Mouse (Mus musculus) cerebellum, adult 9-10 months (tissue): Measurements from ENCODE around the gene Jup.
"Not testable (repeated sequence)": the region's sequence is repeated elsewhere in the genome, so short reads cannot be mapped to it uniquely, and the experiment has no call there.

Source experiments
- DNase-seq: peaks from one replicate; pipeline ENCODE4 v3.0.0; 2022

Gene Jup

DNA sequence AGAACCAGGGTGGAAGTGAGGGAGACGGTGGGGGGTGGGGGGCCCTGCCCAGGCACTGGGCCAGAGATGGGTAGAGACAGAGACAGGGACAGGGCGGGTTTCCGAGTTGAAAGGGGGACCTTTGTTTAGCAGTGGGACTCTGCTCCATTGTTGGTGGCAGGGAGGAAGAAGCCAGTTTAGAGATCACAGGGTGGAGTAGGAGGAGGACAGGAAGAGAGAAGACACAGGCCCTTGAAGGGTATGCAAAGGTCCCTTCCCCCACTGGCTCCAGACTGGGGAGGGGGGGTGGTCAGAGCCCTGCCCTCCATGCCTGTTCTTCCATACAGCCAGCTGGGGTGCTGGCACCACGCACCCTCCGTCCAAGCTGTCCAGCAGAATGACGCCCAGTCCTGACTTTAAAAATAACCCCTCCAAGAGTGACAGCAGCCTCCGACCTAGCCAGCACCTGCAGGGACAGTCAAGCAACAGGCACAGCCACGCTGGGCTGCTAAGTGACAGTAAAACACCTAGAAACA lies 7.6 kb downstream of the Jup start:
- peak; percentile 93 for DNase-seq

DNA sequence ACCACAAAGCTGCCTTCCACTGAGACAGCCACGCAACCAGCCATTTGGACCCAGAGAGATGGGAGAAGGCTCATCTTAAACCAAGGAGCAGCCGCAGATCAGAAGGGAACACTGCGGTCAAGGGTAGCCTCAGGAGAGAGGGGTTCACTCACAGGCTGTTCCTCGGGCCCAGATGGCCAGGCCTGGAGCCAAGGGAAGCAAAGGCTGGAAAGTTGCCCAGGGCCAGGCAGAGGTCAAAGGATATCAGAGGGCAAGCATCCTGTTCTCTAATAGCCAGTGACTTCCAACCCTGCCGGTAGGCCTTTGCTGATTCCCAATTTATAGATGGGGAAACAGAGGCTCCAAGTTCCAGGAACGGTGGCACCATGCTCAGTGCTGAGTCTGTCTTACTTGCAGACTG lies 9.0 kb downstream of the Jup start:
- peak; percentile 76 for DNase-seq

DNA sequence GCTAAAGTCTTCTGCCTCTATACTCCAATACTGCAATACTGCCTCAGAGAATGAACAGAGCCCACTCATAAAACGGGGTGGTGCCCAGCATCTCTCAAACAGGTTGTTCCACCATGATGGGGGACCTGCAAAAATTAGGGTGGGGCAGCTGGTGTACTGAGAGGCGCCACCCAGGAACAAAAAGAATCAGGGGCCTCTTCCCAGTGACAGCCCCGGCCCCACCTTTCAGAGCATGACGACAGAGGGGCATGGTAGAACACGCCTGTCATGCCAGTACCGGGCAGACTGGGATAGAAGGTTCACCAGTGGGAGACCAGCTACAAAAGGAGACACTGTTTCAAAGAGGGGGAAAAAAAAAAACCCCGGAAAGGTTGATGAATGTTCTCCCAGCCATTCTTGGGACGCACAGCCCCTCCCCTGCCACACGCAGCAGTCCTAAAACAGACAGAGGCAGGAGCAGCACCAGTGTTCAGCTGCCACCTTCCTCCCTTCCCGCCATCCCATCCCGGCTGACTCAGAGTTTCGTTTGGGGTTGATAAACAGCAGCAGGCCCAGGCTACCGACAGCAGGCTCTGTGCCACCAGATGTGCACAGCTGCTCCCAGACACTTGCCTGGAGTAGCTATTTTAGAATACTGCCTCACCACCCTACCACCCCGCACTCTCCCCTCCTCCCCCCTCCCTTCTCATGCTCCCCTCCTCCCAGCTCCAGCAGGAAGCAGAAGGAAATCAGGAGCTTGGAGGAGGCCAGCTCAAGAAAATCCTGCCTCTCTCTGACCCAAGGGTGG lies 9.8 kb downstream of the Jup start:
- no peak for DNase-seq

DNA sequence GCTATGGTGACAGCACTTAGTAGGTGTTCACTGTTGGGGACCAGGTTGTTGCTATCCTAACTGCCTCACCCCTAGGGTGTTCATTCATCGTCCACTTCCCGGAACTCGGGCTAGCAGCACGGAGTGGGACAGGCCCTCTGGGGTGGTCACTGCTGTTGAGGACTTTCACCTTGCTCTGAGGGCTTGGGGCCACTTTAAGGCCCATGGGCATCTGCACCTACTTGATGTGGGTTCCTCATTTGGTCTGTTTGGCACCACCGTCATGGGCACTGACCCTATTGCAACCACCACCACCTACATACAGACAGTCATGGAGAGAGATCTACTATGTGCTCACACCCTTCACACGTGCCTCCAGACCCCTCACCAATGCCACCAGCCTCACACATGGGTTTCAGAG lies 10.5 kb downstream of the Jup start:
- DNase-seq = no peak

DNA sequence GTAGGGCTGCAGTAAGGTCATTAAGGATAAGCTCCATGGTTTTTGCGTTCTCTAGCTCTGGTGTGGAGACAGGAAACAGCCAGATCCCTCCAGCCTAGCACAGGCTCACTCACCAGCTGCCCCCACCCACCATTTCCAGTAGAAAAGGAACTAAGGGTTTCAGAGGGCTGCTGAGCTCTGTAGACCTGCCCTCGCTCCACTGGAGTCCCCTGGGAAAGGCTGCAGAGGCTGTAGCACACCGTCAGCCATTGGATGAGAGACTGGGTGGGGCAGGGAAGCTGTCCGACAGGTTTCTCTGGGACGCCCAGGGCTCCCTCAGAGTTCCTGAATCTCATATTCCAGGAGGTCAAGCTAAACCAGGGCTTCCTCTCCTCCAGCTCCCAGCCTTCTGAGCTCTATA lies 11.0 kb downstream of the Jup start:
- no peak for DNase-seq

DNA sequence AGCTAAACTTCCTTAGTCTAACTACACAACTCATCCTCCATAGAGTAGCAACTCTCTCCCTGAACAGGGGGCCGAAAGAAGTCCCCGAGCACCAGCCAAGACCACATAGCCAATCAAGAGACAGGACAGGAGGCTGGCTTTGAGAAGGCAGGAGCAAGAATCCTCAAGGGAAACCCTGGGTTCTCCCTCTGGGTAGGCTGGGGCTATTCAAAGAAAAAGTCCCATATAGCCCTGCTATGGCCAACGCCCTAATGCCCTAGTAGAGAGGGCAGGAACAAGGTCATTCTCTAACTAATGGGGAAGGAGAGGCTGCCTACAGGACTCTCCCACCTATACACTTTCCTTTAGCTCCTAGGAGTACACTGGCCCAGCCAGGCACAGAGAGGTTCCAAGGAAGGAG lies 12.5 kb downstream of the Jup start:
- DNase-seq = no peak

DNA sequence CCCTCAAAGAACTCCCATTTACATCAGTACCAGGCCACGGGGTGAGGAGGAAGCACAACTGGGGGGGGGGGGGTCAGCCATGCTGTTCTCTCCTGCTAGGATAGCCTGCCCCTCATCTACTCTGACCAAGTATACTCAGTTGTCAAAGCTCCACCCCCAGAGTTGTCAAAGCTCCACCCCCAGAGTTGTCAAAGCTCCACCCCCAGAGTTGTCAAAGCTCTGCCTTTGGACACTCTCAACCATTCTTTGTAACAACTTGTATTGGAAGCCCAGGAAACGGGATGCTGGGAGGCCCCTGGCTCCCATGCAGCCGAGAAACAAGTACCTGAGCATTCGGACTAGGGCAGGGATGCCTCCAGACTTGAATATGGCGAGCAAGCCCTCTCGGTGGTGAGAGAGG lies 14.9 kb downstream of the Jup start:
- no peak for DNase-seq

DNA sequence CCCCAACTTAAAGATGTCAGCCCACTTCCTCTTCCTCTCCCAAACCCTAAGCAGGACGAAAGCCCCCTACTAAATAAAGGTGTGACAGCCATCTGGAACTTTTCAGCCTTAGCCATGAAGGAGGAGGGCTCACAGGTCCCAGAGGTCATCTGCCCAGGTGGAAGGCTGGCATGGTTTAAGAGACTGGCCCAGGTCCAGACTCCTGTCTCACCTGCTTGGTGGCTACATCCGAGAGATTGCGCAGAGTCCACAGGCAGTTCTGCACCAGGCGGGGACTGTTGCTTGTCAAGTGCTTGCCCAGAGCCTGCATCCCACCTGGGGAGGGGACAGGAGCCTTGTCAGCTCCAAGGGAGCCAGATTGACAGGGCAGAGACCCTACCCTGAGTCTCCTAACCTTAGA lies 18.3 kb downstream of the Jup start:
- no peak for DNase-seq

DNA sequence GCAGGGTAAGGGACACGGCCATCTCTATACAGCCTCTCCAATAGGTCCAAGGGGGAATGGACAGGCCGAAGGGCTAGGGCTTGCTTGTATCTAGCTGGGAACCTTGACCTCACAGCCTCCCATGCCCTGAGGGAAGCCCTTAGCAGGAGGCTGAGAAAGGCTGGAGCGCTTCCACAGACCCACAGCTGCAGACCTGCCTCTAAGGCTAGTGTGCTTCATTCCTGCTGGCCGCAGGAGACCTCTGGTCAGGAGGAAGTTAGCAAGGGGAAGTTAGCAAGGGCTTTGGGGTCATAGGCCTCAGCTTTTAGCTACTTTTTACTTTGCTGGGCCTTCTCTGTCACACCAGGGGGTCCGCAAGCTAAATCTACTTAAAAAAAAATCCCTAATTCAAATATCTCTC lies 19.1 kb downstream of the Jup start:
- DNase-seq = no peak

DNA sequence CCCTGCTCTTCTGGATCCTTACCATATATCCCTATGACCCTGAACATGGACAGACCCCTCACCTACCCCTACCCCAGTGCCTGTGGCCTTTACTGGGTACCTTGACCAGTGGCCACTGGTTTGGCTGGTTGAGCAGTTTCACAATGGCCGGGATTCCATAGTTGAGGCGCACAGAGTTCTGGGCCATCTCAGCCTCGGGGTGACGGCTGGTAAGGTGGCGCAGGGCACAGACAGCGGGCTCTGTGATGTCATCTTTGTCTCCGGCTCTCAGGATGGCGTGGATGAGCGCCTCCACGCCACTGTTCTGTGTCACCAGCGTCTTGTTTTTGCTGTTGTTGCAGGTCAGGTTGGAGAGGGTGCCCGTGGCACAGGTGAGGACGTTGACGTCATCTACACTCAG lies 19.6 kb downstream of the Jup start:
- DNase-seq = no peak

DNA sequence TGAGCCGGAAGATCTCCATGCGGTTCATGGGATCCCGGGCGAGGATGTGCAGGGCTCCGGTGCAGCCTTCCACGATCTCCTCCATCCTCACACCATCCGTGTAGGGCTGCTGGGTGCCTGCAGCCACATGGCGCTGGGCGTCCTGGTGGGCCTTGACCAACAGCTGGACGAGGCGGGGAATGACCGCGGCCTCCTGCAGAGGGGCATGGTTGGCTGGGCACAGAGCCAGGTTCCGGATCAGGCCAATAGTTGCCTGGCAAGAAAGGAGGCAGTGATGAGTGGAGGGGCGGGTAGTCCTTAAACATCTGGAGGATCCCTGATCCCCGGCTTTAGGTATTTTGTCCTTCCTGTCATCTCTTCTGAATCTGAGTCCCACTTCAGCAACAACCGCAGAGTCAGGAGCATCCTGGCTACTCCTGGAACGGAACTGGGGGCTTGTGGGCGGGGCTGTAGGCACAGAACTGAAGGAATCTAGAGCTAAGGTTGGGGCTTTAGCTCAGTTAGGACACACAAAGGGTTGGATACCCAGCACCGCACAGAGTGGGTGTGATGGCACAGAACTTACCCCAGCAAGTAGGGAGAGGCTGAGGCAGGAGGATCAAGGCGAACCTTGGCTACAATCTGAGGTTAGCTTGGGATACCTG lies 20.7 kb downstream of the Jup start:
- DNase-seq = no peak

DNA sequence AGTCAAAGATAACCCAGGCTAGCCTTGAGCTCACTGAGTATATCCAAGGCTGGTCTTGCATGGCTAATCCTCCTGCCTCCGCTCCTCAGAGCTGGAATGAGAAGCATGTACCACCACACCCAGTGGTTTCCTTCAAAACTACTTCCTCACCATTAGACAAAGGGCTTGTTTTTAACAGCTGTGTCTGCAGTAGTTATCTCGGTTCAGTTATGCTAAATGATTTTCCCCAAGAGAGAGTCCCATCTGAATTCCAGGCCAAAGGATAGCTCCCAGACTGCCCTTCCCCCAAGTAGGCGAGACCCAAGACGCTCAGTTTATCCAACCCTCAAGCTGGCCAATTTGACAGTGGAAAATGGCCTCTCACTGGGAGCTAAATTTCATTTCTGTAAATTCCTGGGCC lies 21.6 kb downstream of the Jup start:
- DNase-seq = no peak

DNA sequence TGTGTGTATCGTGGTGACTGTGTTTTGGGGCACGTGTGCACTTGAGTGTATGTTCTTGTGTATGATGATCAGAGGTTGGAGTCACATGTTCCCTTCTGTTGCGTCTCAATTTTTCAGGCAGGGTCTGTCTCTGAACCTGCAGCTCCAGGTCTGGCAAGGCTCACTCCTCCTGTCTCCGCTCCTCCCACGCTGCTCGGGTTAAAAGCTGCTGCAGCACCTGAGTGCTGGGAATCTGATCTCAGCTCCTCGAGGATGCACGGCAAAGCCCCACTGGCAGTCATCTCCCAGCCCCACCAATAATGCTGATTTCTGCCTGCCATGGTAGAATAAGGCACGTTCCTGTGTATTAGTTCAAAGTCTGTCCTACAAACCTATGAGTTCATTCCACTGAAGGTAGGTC lies 22.4 kb downstream of the Jup start:
- DNase-seq = no peak

DNA sequence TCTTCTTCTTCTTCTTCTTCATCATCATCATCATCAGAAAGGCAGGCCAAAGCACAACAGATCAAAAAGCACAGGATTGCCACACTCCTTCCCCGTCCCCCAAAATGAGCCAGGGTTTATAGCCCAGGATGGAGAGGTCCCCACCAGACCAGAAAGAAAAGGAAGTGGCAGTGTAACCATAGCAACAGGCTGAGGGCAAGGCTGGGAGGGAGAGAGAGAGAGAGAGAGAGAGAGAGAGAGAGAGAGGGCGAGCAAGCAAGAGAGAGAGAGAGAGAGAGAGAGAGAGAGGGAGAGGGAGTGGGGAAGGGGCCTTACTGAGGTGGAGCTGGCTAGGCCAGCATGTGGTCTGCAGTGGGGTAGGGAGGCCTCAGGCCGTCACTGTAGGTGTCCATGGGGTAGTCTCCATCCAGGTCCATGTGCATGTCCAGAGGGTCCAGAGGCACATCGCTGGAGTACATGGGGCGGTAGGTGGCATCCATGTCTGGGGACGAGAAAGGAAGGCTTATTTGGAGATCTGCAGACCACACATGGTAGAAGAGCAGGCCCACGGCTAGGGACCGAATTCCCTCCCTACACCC lies 25.5 kb downstream of the Jup start:
- no peak for DNase-seq

DNA sequence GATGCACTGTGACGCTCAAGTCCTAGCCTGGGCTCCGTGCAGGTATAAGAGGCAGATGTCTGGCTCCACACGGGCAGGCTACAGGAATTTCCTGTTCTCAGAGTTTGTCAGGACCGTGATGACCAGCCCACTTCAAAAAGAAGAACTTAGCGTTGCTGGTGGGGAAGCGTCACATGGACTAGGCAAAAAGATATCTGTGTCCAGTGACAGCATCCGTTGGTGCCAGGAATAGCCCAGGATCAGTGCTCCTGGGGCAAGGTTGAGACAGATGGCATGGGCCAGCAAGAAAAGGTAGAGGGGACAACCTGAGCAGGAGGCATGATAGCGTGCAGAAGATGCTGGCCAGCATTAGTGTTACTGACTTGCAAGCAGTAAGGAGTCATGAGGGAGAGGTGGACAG lies 27.7 kb downstream of the Jup start:
- peak; percentile 70 for DNase-seq

DNA sequence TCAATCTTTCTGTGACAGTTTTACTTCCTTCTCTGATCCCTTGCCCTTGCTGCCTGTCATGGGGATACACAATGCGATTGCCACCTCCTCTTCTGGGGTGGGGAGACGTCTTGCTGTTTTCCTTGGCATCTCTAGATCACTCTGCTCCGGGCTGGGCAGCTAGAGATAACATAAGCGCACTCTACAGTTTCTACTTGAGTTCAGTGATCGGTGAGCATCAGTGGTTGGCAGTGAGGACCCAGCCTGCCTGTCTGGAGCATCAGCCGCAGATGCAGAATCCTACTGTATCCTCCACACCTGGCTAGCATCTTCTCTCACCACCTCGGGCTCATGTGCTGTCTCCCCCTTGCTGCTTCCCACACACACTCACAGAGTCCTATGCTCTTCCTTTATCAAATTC lies 28.4 kb downstream of the Jup start:
- no peak for DNase-seq

DNA sequence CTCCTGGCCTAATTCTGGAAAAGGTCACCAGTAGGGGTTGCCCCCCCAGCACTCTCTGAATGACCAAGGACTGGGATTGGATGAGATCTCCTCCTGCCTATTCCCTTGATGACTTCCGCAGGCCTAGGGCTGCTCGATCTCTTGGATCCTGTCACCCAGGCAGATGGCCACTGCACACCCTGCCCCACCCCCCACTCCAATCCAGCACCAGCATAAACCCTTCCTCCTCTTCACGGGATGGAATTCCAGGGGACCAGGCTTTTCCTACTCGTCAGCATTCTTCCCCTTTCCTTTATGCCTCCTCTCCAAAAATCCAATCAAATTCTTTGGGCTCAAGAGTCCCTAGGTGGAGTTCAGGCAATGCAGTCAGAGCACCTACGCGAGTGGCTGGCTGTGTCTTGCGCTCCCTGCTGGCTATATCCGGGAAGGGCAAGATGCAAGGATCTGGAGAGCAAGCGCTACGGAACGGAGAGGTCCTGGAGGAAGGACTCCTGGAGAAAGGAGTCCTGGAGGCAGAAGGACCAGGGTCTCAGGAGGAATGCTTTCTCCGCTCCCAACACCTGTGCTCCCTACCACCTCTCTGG lies 34.5 kb downstream of the Jup start:
- peak; percentile 86 for DNase-seq

DNA sequence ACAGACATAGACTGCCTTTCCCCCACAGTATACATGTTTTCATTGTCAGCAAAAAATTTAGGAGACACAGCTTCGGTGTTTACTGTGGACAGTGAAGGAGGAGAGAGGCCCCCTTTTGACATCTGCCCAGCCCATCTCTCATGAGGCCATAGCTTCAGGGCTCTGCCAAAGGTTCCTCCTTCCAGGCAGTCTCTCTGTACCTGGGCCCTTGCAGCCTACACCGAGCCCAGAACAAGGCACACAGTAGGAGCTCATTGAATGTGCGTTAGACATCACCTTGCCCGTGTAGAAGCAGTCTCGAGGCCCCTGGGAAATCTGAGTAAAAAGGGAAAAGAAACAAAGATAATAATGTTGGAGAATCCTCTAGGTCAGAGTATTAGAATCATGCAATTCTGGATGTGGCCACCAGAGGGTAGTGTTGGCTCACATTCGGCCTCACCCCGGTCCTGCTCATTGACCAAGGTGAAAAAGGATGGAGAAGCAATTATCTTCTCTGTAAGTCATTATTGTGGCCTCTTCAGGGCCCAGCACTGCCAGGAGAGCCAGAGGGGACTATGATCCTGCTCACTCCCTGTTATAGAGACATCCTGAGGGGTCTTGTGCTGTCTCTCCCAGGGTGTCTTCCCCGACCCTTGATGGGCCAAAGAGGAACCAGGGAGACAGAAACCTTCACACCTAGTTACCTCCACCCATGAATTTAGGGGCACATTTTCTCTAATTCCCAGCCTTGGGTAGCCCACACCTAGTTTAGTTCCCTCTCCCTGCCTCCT lies 35.2 kb downstream of the Jup start:
- peak; percentile 89 for DNase-seq

DNA sequence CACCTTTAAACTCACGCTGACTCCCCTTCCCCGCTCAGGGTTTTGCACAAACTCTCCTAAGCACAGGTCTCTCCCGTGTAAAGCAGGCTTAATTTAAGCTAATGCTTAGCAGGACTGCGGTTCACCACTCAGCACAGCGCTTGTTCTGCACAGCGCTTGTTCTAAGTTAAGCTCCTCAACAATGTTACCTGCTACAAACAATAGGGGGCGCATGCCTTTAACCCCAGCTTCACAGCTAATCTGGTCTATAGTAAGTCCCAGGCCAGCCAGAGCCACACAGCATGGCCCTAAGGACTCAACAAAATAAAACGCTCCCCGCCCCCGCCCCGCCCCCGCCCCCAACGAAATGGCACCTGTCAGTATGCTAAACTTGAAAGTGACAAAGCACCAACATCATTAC lies 36.5 kb downstream of the Jup start:
- DNase-seq = not testable (repeated sequence)

DNA sequence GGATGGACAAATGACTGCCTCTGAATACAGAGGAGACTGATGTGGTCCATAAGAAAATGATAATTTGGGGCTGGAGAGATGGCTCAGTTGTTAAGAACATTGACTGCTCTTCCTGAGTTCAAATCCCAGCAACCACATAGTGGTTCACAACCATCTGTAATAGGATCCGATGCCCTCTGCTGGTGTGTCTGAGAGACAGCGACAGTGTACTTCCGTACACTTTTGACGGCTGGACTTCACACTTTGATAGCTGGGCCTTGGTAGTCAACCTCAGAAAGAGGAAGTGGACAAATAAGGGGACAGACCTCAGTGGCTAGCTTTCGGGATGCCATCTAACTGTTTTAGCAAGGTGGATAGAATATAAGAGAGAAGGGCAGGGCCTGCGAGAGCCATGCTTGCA lies 37.4 kb downstream of the Jup start:
- DNase-seq = peak; percentile 34

DNA sequence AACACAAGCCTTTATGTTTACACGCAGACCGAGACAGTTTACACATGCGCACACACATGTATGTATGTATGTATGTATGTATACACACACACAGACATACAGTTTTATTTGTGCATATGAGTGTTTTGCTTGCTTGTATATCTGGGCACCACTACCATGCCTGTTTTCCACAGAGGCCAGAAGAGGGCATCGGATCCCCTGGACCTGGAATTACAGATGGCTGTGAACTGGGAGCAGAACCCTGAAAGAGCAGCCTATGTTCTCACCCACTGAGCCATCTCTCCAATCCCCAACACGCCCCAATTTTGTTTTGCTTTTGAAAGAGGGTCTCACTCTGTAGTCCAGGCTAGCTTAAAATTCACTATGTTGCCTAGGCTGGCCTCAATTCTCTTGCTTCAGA lies 40.2 kb downstream of the Jup start:
- DNase-seq = peak; percentile 51

DNA sequence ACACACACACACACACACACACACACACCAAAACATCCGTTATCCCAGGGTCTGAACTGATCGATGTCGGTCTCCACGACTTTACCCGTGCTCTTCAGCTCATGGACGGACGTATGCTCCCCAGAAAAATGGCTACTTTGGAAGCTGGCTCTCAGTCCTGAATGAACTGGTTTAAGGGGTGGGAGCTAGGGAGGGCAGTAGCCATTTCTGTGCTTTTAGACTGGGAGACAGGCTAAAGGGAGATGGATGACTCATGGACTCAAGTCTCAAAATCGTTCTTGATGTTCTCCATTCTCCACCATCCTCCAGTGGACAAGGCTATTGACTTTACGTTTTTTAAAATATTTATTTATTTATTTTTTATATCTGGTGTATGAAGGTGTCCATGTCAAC lies 40.7 kb downstream of the Jup start:
- no peak for DNase-seq
